Mouse (Mus musculus): Measurements from ENCODE around the gene Ceacam15. TPM values are rescaled to one million over a fixed set of nuclear protein-coding genes. Genes with fewer than 3 reads are reported as not detected.

Ceacam15 gene
- polyA plus RNA-seq (2012; rRNA removed) = 0.05 TPM in 1 of 2 replicates, not detected in the other

DNA sequence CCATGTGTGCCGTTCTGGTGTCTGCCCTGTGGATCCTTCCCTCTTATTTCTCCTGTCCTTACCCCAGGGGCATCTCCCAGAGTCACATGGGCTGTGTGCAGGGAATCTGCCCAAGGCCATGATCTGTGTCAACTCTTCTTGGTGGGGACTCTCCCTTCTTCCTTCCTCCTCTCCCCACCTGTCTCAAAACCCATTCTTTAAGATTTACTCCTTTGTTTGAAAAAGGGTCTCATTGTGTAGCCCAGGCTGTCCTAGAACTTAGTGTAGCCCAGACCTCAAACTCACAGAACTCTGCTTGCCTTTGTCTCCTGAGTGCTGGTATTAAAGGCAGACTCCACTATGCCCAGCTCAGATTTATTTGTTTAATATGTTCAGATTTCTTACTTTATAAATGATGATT is at the start of gene Ceacam15:
Gene Ceacam15 (minus strand): TSS at position 101 of the 400 bp plus-strand sequence.

DNA sequence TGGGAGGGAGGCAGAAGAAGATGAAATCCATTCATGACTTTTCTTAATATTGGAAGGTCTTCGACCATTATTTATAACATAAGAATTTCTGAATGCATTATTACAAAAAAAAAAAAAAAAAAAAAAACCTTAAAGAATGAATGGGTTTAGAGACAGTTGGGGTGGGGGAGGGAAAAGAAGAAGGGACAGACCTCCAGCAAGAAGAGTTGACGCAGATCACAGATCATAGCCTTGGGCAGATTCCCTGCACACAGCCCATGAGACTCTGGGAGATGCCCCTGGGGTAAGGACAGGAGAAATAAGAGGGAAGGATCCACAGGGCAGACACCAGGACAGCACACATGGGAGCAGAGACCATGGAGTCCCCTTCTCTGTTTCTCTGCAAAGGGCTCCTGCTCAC is 46.1 kb upstream of the Ceacam15 start, which contains the start of gene Ceacam9:
Gene Ceacam9 (plus strand): TSS at position 301 of the 400 bp plus-strand sequence.

Other genes with a start within 250 kb of the Ceacam15 start
- gene Tmem160, start 222.9 kb downstream of the Ceacam15 start, polyA plus RNA-seq (2012; rRNA removed) = 62.8 and 69.6 TPM in 2 replicates
- gene Npas1, start 198.0 kb downstream of the Ceacam15 start, polyA plus RNA-seq (2012; rRNA removed) = 12.0 and 16.5 TPM in 2 replicates
- gene Arhgap35, start 60.7 kb downstream of the Ceacam15 start, polyA plus RNA-seq (2012; rRNA removed) = 53.8 and 55.0 TPM in 2 replicates
- not detected in 2 replicates for gene Ceacam9, start 46.2 kb upstream of the Ceacam15 start, polyA plus RNA-seq (2012; rRNA removed)
- gene Ap2s1, start 62.7 kb upstream of the Ceacam15 start, polyA plus RNA-seq (2012; rRNA removed) = 560 and 561 TPM in 2 replicates
- 19.9 and 23.2 TPM in 2 replicates for gene Slc1a5, start 105.6 kb upstream of the Ceacam15 start, polyA plus RNA-seq (2012; rRNA removed)
- gene Strn4, start 140.2 kb upstream of the Ceacam15 start, polyA plus RNA-seq (2012; rRNA removed) = 243 and 267 TPM in 2 replicates
- gene Fkrp, start 141.0 kb upstream of the Ceacam15 start, polyA plus RNA-seq (2012; rRNA removed) = 30.1 and 31.4 TPM in 2 replicates
- gene Prkd2, start 167.2 kb upstream of the Ceacam15 start, polyA plus RNA-seq (2012; rRNA removed) = 7.7 and 8.6 TPM in 2 replicates
- 46.8 and 50.0 TPM in 2 replicates for gene Dact3, start 199.6 kb upstream of the Ceacam15 start, polyA plus RNA-seq (2012; rRNA removed)
- gene Gng8, start 216.1 kb upstream of the Ceacam15 start, polyA plus RNA-seq (2012; rRNA removed) = 4.8 and 7.7 TPM in 2 replicates
- 0.21 and 0.51 TPM in 2 replicates for gene Ptgir, start 230.8 kb upstream of the Ceacam15 start, polyA plus RNA-seq (2012; rRNA removed)
- 941 and 979 TPM in 2 replicates for gene Calm3, start 248.4 kb upstream of the Ceacam15 start, polyA plus RNA-seq (2012; rRNA removed)